Mouse (Mus musculus): Measurements from ENCODE around the gene Slf2.

DNA sequence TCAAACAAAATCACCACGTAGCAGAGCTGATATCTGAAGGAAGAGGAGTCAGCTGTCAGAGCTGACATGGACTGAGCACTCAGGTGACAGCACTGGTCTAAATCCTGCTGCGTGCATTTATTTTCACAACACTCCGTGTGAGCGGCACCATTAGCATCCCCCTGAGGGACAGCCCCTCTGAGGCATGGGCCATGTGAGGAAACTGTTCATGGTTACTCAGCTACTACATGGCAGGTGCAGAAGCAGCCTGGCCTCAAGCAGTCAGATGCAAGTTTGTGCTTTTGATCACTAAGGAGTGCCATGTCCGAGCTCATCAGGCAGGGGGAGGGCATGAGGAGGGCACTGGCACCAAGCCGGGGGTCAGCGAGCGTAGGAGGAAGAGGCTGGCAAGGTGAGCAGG is 68.7 kb downstream of the Slf2 start:
- TF ChIP-seq CTCF (IDR thresholded peaks at IDR 0.05; ENCODE audit: control insufficient read depth, insufficient read depth, insufficient read length) (no peak), MYOD1 (IDR thresholded peaks at IDR 0.05; ENCODE audit: control insufficient read depth, insufficient read length, low read depth) (no peak), MAX (IDR thresholded peaks at IDR 0.05) (no peak)

All from C2C12 (cell line).